Mouse (Mus musculus) left cerebral cortex, postnatal 10 days (tissue): Measurements from ENCODE around the gene Slc25a28. TPM values are rescaled to one million over a fixed set of nuclear protein-coding genes. Genes with fewer than 3 reads are reported as not detected.

Source experiments
- DNase-seq, 2 experiments: peaks; one replicate each; pipeline ENCODE4 v3.0.0; 2021 to 2022; ENCODE audit warnings: low spot score in 2 of 2, mixed read lengths in 1 of 2; ENCODE audit errors: extremely low spot score in 1 of 2
- intact Hi-C: fragments of 180-260 bp; cut with DNase I; formaldehyde crosslinking; loops from one replicate; pipeline ENCODE4 v1.15.1; 2025
- total RNA-seq, 2 experiments: library from RNA; stranded (reverse); gene quantifications; 2 replicates each; pipeline ENCODE4 v1.2.3; 2021

Slc25a28 gene
- total RNA-seq: 10 to 100 TPM; 34.7 to 38.3 TPM

- intact Hi-C loops: no loop called here
- DNase-seq: peak; percentile 99 to 100
These were observed at the start of gene Slc25a28 for GRCm38 (mm10) chr19:43674730-43675524. Slc25a28 (minus strand) TSS chr19:43674881.

DNA sequence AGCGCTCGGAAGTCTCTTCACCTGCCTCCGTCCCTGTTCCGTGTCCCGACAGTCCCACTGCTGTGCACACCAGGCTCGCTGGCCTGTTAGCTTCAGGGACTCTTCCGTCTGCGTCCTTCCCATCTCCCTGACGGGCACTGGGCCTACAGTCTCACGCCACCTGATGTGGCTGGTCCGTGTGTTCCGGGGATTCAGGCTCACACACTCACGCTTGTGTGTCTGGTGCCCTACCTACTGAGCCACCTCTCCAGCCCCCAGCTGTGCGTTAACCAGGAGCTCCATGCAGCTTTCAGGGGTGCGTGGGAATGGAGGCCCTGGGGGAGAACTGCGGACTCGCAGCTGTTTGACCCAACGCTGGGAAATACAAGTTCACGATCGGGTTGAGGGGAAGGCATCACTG lies 49.5 kb upstream of the Slc25a28 start:
- intact Hi-C loops: no loop called here
- DNase-seq: no peak

- intact Hi-C loops: no loop called here
- DNase-seq: no peak
These were observed 48.8 kb upstream of the Slc25a28 start for GRCm38 (mm10) chr19:43723501-43723900.

- DNase-seq: no peak
- intact Hi-C loops: no loop called here
These were observed 48.2 kb upstream of the Slc25a28 start for GRCm38 (mm10) chr19:43722891-43723290.

DNA sequence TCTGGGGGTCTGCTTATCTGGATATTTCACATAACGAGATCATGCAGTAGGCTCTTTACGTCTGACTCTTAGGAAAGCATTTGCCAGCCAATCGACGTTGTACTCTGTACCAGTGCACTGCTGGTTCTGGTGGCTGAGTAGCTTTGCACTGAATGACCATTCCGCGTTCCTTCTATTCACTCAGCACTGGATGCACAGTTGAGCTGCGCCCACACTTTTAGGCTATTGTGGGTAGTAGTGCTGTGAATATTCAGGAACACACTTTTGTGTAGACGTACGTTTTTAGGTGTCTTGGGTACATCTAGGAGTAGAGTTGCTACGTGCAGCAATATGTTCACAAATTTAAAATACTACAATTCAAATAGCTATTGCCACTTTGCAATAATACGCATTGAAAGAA lies 45.4 kb upstream of the Slc25a28 start:
- DNase-seq: no peak
- intact Hi-C loops: no loop called here

DNA sequence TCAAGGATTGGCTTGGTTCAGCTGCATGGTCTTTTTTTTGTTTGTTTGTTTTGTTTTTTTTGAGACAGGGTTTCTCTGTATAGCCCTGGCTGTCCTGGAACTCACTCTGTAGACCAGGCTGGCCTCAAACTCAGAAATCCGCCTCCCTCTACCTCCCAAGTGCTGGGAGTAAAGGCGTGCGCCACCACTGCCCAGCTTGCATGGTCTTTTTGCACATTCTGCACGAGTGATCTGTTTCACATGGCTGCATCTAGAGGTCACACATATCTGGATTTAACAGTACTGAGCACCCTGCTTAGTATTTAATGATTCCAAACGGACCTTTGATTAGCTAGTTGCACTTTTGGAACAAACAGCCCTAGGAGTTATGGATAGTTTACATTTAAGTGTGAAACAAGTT lies 37.3 kb upstream of the Slc25a28 start:
- DNase-seq: no peak
- intact Hi-C loops: no loop called here

DNA sequence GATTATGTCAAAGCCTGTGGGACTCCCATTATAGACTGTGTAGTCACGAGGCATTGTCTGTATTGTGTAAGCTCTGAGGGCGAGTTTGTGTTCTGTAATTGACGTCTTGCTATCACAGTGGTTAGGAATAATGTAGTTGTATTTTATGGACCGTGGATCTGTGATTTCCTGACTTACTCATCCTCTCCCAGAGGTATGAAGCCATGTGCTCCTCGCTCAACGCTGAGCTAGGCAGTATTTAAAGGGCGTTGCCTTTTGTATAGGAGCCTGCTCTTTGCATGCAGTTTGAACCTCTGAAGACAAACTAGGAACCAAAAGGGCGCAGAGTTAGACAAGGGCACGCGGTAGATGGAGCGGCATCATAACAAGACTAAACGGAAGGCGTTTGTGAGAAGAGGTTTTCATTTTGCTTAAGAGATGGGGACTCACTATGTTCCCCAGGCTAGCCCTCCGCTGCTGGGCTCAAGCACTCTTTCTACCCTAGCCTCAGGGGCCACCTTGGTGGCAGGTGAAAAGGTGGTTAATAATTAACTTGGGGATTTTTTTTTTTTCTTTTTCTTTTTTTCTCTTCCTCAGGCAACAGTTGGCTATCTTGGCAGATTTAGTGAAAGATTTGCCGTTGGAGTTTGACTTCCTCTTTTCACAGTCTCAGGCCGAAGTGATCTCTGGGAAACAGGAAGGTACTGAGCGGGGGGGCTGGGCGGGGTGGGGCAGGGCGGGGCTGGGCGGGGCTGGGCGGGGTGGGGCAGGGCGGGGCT lies 36.7 kb upstream of the Slc25a28 start:
- intact Hi-C loops: no loop called here
- DNase-seq: no peak

DNA sequence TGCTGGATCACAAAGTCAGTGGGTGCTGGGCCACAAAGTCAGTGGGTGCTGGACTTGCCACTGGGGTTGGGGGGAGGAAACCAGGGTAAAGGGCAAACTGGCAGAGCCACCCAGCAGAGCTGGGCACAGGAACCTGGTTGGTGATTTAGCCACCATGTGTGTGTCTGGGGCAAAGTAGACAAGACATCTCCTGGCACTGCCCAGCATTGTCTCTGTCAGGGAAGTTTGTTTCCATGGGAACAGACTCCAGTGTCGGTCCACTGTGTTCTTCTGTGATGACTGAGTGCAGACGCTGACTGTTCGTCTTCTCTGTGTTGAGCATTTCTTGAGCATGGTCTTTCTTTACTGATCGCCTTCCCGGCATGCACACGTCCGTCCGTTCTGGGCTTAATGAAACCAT lies 34.6 kb upstream of the Slc25a28 start:
- intact Hi-C loops: no loop called here
- no peak for DNase-seq

DNA sequence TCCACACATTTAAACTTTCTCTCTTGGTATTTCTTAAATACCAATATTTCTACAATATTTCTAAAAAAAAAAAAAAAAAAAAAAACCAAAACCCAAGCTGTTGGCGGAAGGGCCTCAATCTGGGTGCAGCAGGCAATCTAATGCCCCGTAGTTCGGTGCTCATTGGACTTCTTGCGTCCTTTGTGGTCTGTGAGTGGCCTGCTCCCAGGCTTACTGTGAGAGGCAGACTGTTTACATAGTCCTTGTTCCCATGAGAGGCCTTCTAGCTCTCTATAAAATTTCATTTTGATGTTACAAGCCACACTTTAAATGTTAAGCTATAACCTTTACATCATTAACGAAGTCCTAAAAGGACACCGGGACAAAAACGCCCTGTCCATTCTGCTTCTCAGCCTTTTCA lies 33.5 kb upstream of the Slc25a28 start:
- no peak for DNase-seq
- intact Hi-C loops: no loop called here

DNA sequence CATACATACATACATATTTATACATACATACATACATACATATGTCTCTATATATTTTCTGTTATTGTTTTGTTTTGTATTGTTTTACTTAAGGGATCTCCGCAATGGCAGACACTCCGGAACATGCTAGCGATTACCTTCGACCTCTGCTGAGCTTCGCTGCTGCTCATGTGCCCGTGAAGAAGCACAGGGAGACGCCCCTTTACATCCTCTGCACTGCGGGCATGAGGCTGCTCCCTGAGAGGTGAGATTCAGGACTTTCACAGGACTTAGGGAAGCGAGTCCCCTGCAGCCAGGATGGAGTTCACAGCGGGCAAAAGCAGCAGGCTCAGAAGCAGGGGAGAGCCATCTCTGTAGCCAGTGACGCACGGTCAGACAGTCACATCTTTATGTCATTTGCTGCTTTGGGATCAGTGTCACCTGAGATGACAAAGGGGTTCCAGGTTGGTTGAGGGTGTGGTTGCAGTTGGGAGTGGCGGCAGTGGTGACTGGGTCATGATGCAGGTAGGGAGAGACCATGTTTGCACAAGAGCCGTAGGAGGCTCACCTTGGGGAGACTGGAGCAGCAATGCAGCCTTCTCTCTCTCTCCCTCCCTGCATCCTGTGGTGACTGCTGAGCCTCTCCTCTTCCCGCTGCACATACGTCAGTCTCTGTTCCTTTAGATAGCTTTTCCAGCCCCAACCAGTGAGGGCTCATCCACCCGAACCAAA lies 30.3 kb upstream of the Slc25a28 start:
- intact Hi-C loops: no loop called here
- no peak for DNase-seq

DNA sequence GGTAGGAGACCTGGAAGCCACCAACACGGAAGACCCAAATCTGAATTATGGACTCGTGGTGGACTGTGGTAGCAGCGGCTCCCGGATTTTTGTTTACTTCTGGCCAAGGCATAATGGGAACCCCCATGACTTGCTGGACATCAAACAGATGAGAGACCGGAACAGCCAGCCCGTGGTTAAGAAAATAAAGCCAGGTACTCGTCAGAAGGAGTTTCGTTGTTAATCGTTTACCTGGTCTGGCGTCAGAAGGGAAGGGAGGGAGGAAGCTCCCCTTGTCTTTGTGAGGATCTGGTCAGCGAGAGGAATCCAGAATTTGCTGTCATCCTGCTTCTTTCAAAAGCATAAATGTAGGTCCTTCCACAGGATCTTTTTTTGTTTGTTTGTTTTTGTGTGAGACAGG lies 29.5 kb upstream of the Slc25a28 start:
- no peak for DNase-seq
- intact Hi-C loops: no loop called here

- intact Hi-C loops: no loop called here
- DNase-seq: no peak
These were observed 25.1 kb upstream of the Slc25a28 start for GRCm38 (mm10) chr19:43699763-43700155.

DNA sequence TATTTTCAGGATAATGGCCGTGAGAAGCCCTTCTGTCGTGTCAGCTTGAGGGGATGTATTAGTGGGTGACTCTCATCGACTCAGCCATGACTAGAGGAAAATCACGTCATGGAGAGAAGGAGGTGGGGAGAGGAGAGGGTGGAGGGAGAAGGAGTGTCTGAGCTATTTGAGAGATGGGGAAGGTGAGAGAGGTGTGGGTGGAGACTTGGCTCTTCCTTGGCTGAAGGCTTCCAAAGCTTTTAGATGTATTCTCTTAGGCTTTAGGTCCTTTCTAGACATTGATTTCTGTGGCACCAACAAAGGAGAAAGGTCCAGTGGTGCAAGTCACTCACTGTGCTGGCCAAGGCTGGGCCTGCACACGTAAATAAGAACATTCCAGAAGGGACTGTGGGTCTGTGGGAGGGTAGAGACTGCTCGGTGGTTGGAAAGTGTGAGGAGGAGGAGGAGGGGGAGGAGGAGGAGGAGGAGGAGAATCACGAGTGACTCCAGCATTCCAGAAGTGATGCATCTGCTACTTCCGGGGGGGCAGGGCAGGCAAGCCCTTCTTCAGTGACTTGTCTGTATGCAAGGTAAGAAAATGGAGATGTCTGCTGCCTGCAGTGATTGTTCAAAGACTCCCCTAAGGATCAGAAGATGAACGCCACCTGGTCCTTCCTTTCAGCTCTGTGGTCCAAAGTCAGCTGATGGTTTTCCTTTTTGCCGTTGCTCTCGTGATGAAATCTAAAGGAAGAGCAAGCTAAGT lies 24.5 kb upstream of the Slc25a28 start:
- DNase-seq: no peak
- intact Hi-C loops: no loop called here

- intact Hi-C loops: no loop called here
- DNase-seq: no peak
These were observed 23.1 kb upstream of the Slc25a28 start for GRCm38 (mm10) chr19:43697666-43698370.

GRCm38 (mm10) chr19:43695514-43695964 lies 20.9 kb upstream of the Slc25a28 start:
- intact Hi-C loops: no loop called here
- no peak for DNase-seq

DNA sequence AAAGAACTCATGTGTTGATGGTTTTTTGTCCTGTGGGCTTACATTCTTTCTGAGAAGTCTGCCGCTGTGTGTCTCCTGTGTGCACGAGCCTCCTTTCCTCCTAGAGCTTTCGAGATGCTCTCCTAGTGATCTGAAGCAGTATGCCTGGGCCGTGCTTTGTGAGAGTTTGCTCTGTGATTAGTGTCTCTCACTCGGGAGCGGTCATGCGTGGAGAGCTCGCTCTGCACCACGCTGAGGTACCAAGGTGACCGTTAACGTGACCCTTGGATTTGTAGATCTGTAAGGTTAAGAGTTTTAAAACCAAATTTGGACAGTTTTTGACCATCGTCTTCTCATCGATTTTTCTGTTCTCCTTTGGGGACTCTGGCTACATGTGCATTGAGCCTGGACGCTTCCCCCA lies 18.1 kb upstream of the Slc25a28 start:
- intact Hi-C loops: no loop called here
- DNase-seq: no peak

GRCm38 (mm10) chr19:43689419-43690246 lies 15.0 kb upstream of the Slc25a28 start, which contains the start of gene Entpd7:
Entpd7 (plus strand) TSS chr19:43689672.
- DNase-seq: peak; percentile 96 to 98
- intact Hi-C loops: no loop called here

GRCm38 (mm10) chr19:43681541-43681940 lies 6.9 kb upstream of the Slc25a28 start:
- intact Hi-C loops: no loop called here
- no peak for DNase-seq
